Mouse (Mus musculus) E14TG2a.4 (cell line): ENCODE measurements around the gene Nsmce1.
A peak's percentile ranks its signal among the peaks of the same experiment; 100 is the strongest.

Experiments used
- H3K27me3 ChIP-seq: 2 replicates; pipeline ENCODE4 v1.6.1; 2014; ENCODE audit warnings: low read length, control low read depth; ENCODE audit not compliant: insufficient read depth
- H3K36me3 ChIP-seq: 2 replicates; pipeline ENCODE4 v1.6.1; 2014; ENCODE audit warnings: low read length, control low read depth; ENCODE audit not compliant: insufficient read depth
- H3K4me1 ChIP-seq: replicated peaks from 2 replicates; pipeline ENCODE4 v1.6.1; 2014; ENCODE audit warnings: low read depth, low read length, control low read depth
- H3K4me3 ChIP-seq: replicated peaks from 2 replicates; pipeline ENCODE4 v1.5.1; 2014; ENCODE audit warnings: mild to moderate bottlenecking, low read length
- H3K9me3 ChIP-seq: 2 replicates; pipeline ENCODE4 v1.6.1; 2014; ENCODE audit warnings: low read length, control low read depth
- CTCF ChIP-seq: conservative IDR thresholded peaks from 2 replicates; pipeline ENCODE4 v1.5.1; 2014; ENCODE audit warnings: low read length
- NANOG ChIP-seq: IDR thresholded peaks from 2 replicates; pipeline ENCODE4 v1.6.1; 2014; ENCODE audit warnings: borderline replicate concordance, low read length, mixed read lengths
- POU5F1 ChIP-seq: IDR thresholded peaks from 2 replicates; pipeline ENCODE4 v1.6.1; 2014; ENCODE audit warnings: low read length, borderline replicate concordance

Gene Nsmce1

DNA sequence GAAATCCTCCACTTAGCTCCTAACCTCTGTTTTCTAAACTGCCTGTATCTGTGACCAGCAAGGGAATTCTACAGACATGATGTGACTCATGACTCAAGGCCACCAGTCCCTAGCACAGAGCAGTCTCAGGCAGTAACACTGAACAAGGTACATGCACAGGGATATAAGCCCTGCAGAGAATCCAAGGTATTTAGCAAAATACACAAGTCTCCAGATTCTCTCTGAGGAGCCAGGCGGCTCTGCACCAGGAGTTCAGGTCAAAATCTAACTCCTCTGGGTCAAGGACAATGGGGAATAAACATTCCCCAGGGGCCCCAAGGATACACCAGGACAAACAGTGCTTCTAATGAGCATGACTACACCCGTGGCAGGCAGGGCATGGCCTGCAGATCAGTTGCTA is 8.5 kb downstream of the Nsmce1 start:
- TF ChIP-seq NANOG (no peak), CTCF (no peak), POU5F1 (no peak)
- no peaks in the 10 kb centered on the region for H3K9me3 ChIP-seq
- H3K4me3 ChIP-seq = no peak overlapping the region
- peaks cover 70% of the 10 kb centered on the region for H3K36me3 ChIP-seq
- H3K4me1 ChIP-seq = peaks cover 18% of the 10 kb centered on the region; the same call in 1 of the 2 replicates
- no peaks in the 10 kb centered on the region for H3K27me3 ChIP-seq

DNA sequence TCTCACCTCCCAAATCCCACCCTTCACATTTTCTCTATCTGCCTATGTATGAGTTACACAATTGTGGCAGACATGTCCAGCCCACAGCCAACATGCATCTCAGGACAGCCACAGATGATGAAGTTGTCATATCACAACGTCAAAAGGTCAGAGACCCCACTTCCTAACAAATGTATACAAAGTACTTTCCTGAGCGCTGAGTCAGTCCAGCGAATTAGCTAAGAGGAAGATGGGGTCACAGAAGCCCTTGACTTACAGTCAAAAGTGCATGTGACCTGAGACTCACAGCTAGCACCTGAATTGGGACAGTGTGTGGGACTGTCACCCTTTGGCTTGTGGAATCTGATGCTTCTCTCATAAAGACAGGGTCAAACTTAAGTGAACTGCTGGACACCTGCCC is 9.1 kb downstream of the Nsmce1 start:
- peaks cover 75% of the 10 kb centered on the region for H3K36me3 ChIP-seq

GRCm38 (mm10) chr7:125480518-125480917 is 10.9 kb downstream of the Nsmce1 start:
- no peak for TF ChIP-seq CTCF
- TF ChIP-seq NANOG = no peak
- TF ChIP-seq POU5F1 = no peak
- H3K9me3 ChIP-seq = no peaks in the 10 kb centered on the region
- H3K4me1 ChIP-seq = peaks cover 14% of the 10 kb centered on the region; the same call in 1 of the 2 replicates
- no peaks in the 10 kb centered on the region for H3K27me3 ChIP-seq
- H3K36me3 ChIP-seq = peaks cover 71% of the 10 kb centered on the region
- H3K4me3 ChIP-seq = no peak overlapping the region

More for the DNA sequence above, 9.1 kb downstream of the Nsmce1 start:
- Histone ChIP-seq H3K27me3 (no peaks in the 10 kb centered on the region), H3K4me1 (peaks cover 13% of the 10 kb centered on the region; the same call in 1 of the 2 replicates), H3K4me3 (no peak overlapping the region), H3K9me3 (no peaks in the 10 kb centered on the region)
- TF ChIP-seq NANOG (no peak), CTCF (no peak), POU5F1 (no peak)

GRCm38 (mm10) chr7:125478391-125478984 is 12.9 kb downstream of the Nsmce1 start:
- H3K36me3 ChIP-seq = peaks cover 64% of the 10 kb centered on the region
- peaks cover 11% of the 10 kb centered on the region; the same call in 1 of the 2 replicates for H3K4me1 ChIP-seq
- no peaks in the 10 kb centered on the region for H3K27me3 ChIP-seq
- TF ChIP-seq NANOG (no peak), CTCF (no peak), POU5F1 (no peak)
- H3K4me3 ChIP-seq = no peak overlapping the region
- H3K9me3 ChIP-seq = no peaks in the 10 kb centered on the region

- Histone ChIP-seq H3K4me3 (no peak overlapping the region), H3K27me3 (no peaks in the 10 kb centered on the region), H3K9me3 (no peaks in the 10 kb centered on the region), H3K36me3 (peaks cover 49% of the 10 kb centered on the region), H3K4me1 (peaks cover 25% of the 10 kb centered on the region)
- no peak for TF ChIP-seq CTCF
- TF ChIP-seq NANOG = no peak
Observed at GRCm38 (mm10) chr7:125475601-125476251, 15.7 kb downstream of the Nsmce1 start.

- no peaks in the 10 kb centered on the region for H3K27me3 ChIP-seq
- H3K36me3 ChIP-seq = peaks cover 46% of the 10 kb centered on the region
- H3K4me3 ChIP-seq = no peak overlapping the region
- H3K9me3 ChIP-seq = no peaks in the 10 kb centered on the region
- H3K4me1 ChIP-seq = peaks cover 25% of the 10 kb centered on the region
- no peak for TF ChIP-seq CTCF
- no peak for TF ChIP-seq NANOG
- TF ChIP-seq POU5F1 = no peak
Observed at GRCm38 (mm10) chr7:125474535-125474934, 16.9 kb downstream of the Nsmce1 start.

DNA sequence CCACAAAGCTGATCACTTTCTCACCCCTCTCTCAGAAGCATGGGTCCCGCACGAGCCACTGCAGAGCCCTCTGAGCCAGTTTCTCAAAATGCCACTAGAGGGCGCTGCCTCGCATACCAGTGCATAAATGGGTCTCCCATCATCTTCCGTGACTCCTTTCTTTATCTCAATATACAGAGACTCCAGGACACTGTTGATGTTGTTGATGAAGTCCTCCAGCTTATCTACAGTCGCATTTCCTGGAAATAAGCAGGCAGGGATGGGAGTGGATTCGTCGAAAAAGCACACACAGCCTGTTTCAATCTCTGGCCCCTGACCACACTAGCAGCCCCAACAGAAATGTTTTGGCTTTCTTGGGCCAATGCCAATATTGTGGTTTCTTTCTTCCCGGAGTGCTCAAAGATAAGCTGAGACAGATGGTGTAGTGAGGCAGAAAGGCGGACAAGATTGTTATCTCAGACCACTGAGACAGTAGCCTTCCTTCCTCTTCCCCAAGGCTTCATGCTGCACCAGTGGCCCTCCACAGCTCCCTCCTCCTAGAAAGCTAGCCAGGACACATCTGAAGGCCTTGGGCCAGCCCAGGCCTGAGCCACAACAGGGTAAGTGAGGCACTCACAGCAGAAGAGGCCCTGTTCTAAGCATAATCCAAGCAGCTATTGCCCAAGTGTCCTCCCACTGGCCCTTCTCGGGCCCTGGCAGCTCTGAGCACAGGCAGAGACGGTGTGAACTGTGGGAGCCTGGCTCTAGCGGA is 19.2 kb downstream of the Nsmce1 start:
- TF ChIP-seq POU5F1 = no peak
- no peak for TF ChIP-seq NANOG
- TF ChIP-seq CTCF = peak; percentile 74
- no peaks in the 10 kb centered on the region for H3K27me3 ChIP-seq
- peaks cover 51% of the 10 kb centered on the region for H3K36me3 ChIP-seq
- H3K4me1 ChIP-seq = peaks cover 20% of the 10 kb centered on the region
- no peaks in the 10 kb centered on the region for H3K9me3 ChIP-seq
- peak overlapping the region; percentile 29; the same call in 1 of the 2 replicates for H3K4me3 ChIP-seq

GRCm38 (mm10) chr7:125470901-125471300 is 20.5 kb downstream of the Nsmce1 start:
- H3K36me3 ChIP-seq = peaks cover 64% of the 10 kb centered on the region
- TF ChIP-seq POU5F1 = no peak
- no peak for TF ChIP-seq CTCF
- H3K4me1 ChIP-seq = peaks cover 16% of the 10 kb centered on the region
- H3K27me3 ChIP-seq = no peaks in the 10 kb centered on the region
- no peaks in the 10 kb centered on the region for H3K9me3 ChIP-seq
- H3K4me3 ChIP-seq = no peak overlapping the region
